Mouse (Mus musculus) heart, postnatal 36 days (tissue): ENCODE measurements around the gene Shtn1. TPM values are rescaled to one million over a fixed set of nuclear protein-coding genes. Genes with fewer than 3 reads are reported as not detected.

Source experiments
- DNase-seq, 2 experiments: peaks; one replicate each; pipeline ENCODE4 v3.0.0; 2021 to 2022
- intact Hi-C: fragments of 180-260 bp; cut with DNase I; formaldehyde crosslinking; loops from one replicate; pipeline ENCODE4 v1.15.1; 2025
- total RNA-seq, 2 experiments: library from RNA; stranded (reverse); gene quantifications; 2 replicates each; pipeline ENCODE4 v1.2.3; 2021

Shtn1 gene
- total RNA-seq, 2 experiments from 2014 or later: 2.1 to 2.3 TPM

- DNase-seq: no peak
- intact Hi-C loops: no loop called here
Observed at GRCm38 (mm10) chr19:58975216-58975863, 100.6 kb downstream of the Shtn1 start.

DNA sequence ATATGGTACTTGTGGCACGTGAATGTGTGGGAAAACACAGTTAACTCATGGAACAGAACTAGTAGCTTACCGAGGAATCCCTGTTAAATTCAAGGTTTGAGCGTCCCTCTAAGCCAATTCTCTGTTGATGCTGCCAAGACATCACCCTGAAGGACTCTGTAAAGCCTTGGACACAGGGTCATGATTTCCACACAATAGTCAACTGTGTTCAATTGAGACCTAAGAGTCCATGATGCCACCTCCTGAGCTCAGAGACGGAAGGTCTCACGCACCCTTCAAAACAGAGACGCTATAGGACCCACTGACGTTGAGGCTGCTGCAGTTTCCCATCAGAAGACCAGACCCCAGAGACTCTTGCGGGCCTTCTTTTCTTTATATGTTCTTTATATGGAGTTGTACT is 101.8 kb downstream of the Shtn1 start:
- intact Hi-C loops: no loop called here
- no peak for DNase-seq

DNA sequence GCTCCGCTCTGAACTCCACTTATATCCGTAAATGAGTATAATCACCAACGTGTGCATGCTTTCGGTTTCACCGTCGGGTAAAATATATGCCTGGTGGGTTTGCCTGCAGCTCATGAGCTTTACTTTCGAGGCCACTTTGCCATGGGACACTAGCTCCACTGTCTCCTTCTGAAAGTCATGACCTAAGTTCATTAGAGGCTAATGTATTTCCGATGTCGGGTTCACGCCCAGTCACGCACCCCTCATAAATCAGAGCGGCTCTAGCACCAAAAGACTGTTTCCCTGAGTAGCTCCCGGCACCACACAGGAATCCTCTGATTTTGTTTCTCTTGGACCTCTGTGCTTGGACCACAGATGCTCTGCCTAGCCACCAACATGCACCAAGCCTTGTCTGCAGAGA is 105.1 kb downstream of the Shtn1 start:
- no peak for DNase-seq
- intact Hi-C loops: no loop called here

GRCm38 (mm10) chr19:58968731-58969506 is 107.0 kb downstream of the Shtn1 start:
- DNase-seq: no peak
- intact Hi-C loops: no loop called here

DNA sequence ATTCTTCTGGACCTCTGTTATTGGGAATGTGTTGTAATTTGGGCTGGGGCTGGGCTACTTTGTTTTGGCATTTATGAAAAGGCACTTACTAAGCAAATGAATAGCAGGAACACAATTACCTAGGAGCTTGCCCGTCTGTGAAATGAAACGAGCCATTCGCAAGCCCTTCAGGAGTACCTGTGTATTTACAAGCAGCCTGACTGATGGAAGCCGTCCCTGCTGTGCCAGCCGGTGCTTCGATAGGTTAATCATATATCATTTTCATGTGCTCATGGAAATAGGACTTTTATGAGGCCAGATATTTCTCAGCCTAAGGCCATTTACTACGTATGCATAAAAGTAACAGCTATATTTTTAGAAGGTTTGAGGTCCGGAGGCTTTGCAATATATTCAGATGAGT is 112.9 kb downstream of the Shtn1 start:
- intact Hi-C loops: no loop called here
- DNase-seq: no peak

DNA sequence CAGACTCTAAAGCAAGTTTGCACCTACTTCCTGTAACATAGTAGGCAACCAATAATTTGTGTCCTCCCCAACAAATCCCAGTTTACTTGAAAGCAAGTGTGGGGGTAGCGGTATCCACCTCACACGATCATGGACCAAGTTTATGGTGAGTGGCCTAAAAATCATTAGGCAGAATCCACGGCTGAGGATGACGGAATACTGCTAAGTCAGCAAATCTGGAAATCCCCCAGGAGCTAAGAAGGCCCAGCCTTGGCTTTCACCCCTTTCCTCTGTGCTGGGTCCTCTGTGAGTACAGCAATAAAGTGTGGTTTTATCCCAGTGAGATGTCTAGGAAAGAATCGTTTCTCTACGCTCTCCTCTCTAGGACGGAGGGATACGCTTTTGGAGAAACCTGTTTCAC is 121.1 kb downstream of the Shtn1 start:
- intact Hi-C loops: no loop called here
- DNase-seq: no peak

DNA sequence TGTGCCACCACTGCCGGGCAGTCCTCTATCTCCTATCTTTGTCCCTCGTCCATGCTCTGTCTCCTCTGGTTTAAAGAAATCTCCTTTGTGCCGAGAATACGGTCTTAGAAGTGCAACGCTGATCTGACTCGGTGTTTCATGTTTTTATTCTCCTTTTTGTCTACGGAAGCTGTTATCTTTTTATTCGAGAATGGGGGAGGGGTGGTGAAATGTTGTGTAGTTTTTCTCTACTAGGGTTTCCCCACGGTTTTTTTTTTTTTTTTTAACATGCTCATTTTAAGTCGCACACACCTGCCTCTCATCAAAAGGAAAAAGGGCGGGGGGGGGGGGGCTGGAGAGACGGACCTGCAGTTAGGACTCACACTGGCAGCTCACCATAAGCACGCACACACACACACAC is 123.7 kb downstream of the Shtn1 start:
- intact Hi-C loops: no loop called here
- DNase-seq: no peak

- no peak for DNase-seq
- intact Hi-C loops: no loop called here
Observed at GRCm38 (mm10) chr19:58951521-58951920, 124.4 kb downstream of the Shtn1 start.

GRCm38 (mm10) chr19:58945959-58946358 is 129.9 kb downstream of the Shtn1 start:
- intact Hi-C loops: loop anchor here (10.0 kb wide), 1 partner anchor 399 kb away; the partner anchor contains the start of gene Pdzd8
- DNase-seq: no peak

DNA sequence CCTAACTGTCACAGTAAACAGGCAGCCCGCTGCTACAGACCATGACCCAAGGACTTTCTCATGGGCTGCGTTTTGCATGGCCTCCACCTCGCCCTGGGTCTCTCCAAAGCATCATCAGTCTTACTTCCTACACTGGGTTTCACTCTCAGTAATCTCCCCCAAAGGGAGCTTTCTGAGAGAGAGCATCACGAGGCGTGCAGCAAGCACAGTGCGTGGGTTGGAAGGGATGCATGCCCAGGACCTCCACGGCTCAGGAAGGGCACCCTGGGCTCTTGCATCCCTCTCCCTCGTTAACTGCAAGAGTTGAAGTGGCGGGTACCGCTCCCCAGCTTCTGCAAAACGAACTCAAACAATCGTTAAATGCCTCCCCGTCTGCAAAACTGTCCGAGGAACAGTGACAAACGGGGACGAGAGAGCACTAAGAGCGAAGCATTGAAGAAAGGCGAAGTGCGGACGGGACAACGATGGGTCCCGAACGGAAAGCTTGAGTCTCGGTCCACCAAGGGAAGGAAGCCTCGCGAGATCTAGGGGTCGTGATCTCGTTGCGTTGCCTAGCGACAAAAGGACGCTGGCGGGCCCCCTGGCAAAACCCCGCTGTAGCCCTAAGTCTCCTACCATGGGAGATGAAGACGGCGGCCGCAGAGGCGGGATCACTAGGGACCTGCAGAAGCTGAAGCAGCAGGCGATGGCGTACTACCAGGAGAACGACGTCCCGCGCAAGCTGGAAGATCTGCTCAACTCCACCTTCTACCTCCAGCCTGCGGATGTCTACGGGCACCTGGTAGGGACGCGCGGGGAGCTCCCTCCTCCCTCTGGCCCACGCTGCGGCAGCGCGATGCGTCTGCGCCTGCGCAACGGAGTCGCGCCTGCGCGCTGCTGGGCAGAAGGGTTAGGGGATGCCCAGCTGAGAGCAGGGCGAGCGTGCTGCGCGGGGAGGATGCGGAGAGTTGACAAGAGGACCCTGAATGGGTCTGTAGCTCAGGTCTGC is 132.8 kb downstream of the Shtn1 start, which contains the start of the genes Eno4 and Hspa12a:
Eno4 (plus strand) TSS at position 585 of the 988 bp plus-strand sequence.
Hspa12a (minus strand) TSS at position 814 of the 988 bp plus-strand sequence.
- intact Hi-C loops: loop anchor here (10.0 kb wide), 1 partner anchor 402 kb away; the partner anchor contains the start of gene Pdzd8
- peak; percentile 95 to 97 for DNase-seq

DNA sequence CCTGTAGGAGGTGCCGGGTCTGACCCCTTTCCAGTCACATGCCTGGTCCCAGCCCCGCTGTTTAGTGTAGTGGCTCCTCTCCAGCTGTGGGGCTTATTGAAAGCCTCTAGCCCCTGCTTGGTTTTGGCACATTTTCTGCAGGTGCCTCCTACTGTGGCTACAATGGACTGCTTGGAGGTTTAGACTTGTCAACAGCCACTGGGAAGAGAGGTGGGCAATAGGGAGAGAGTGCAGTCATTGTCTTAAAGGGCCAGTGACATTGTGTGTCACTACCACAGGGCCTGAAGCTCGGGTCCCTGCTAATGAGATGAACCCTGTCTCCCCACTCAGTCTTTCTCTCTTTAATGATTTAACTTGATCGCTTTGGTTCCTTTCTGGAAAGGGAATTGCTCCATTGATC is 142.8 kb downstream of the Shtn1 start:
- intact Hi-C loops: no loop called here
- DNase-seq: no peak

GRCm38 (mm10) chr19:58931081-58931800 is 144.7 kb downstream of the Shtn1 start:
- no peak for DNase-seq
- intact Hi-C loops: no loop called here

Other genes with a start within 250 kb of the Shtn1 start
- not detected for gene Eno4, start 132.7 kb downstream of the Shtn1 start, total RNA-seq
- 10 to 100 TPM; 14.9 to 17.1 TPM for gene Hspa12a, start 132.4 kb downstream of the Shtn1 start, total RNA-seq
- gene Vax1, start 94.0 kb upstream of the Shtn1 start, total RNA-seq: not detected
- not detected for gene Kcnk18, start 143.1 kb upstream of the Shtn1 start, total RNA-seq
- under 1 TPM; 0.62 to 0.94 TPM for gene Slc18a2, start 184.8 kb upstream of the Shtn1 start, total RNA-seq
- gene Rps12-ps3, start 246.2 kb upstream of the Shtn1 start, total RNA-seq: 100 to 1,000 TPM; 231 to 254 TPM